Mouse (Mus musculus) layer of hippocampus, adult 18-20 months (tissue): Measurements from ENCODE around the gene Prmt9. TPM values are rescaled to one million over a fixed set of nuclear protein-coding genes. Genes with fewer than 3 reads are reported as not detected.

Source experiments
- DNase-seq, 2 experiments: peaks; one replicate each; pipeline ENCODE4 v3.0.0; 2022; ENCODE audit warnings: low spot score in 2 of 2
- long read RNA-seq: library from polyadenylated mRNA; stranded (forward); transcript quantifications from one replicate; pipeline ENCODE4 v2.0.0, GENCODE M21; 2021
- total RNA-seq, 2 experiments: library from RNA; stranded (reverse); gene quantifications; 2 replicates each; pipeline ENCODE4 v1.2.3; 2021

Gene Prmt9
- total RNA-seq, result 10 to 100 TPM; 17.4 to 19.2 TPM
- long read RNA-seq, transcript Prmt9-201 (12 exons, 2,781 nt), result major isoform, 28 of 37 reads
- long read RNA-seq, partial matches to known transcripts, result 1 of 37 reads
- long read RNA-seq, other reads (novel, unspliced or antisense), result 7 of 37 reads

DNA sequence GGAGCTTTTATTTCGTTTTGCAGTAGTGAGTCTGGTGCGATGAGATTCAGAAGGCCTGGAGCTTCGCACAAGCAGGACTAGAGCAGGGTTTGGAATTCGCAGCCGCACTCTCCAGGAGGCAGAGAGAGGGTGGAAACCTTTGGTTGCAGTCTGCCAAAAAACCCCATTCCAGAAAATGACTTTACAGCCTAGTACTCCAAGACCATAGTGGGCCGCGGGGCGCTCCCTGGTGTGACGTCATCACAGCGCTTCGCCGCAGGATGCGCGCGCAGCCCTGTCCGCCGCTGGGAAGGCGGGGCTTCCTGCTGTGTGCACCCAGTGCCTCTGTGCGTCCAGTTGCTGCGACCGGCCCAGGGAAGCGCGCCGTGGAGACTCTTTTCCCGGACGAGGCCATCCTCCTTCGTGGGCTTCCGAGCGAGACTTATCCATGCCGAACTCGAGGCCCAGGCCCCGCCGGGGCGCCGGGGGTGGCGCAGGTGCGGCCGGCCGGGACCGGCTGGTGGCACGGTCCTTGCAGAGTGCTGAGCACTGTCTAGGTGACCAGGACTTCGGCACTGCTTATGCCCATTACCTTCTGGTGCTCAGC, at the start of gene Prmt9:
Prmt9 (plus strand) TSS at position 277 of the 586 bp plus-strand sequence.
- peak; percentile 88 to 95 for DNase-seq

- no peak for DNase-seq
These were observed 48.9 kb upstream of the Prmt9 start for GRCm38 (mm10) chr8:77500264-77500663.

GRCm38 (mm10) chr8:77501131-77501530, 48.1 kb upstream of the Prmt9 start:
- DNase-seq, result no peak

- no peak for DNase-seq
These were observed 46.6 kb upstream of the Prmt9 start for GRCm38 (mm10) chr8:77502547-77502946.

DNA sequence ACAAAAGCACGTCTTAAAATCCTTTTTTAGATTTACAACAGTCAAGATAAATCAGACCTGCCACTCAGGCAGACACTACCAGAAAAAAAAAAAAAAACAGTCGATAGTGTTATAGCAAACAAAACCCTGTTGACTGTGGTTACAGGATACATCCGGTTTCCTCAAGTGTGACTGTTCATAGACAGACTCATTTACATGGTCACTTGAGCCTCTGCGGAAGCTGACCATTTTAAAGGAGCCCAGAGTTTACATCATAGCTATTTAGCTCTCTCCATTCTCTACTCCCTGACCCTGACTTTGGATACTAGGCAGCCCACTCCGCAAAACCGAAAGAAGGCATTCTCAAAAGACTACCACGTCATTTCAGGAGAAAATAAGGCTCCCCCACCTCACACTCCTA, 42.7 kb upstream of the Prmt9 start:
- no peak for DNase-seq

DNA sequence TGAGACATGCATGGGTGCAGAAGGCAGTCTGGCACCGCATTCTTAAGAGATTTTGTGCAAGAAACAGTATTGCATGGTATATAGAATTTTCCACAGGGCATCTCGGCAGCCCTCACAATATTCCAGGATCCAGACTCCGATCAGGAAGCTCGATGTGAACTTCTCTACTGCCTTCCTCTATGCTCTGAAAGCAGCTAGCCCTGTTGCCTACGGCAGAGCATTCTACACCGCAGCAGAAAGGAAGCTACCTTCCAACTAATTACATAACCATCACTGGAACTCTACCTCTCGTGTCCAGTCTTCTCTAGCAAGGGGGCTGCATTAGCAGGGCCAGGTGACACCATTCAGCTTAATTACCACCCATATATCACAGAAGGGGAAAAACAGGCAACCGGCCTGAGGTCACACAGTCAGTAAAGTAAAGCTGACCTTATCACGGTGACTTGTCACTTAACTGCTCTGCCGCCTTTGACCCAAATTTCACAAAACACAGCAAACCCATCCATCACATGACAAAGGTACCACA, 41.6 kb upstream of the Prmt9 start:
- DNase-seq, result no peak

DNA sequence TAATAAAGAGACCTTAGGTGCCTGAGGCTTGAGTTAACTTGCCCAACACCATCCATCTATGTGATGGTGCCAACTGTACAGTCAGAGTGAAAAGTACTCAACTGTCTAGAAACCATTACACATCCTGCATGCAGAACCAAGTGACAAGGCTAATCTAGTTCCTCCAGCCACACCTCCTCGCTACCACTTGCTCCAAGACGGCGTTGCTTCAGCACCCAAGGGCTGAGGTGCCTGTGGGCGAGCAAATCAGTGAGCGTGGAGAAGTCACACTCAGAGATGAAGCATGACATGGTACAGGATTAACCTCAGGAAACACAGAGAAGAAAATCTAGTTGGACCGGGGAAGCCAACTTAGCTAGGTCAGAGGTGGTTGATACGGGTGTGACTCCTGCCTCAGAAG, 40.2 kb upstream of the Prmt9 start:
- no peak for DNase-seq

DNA sequence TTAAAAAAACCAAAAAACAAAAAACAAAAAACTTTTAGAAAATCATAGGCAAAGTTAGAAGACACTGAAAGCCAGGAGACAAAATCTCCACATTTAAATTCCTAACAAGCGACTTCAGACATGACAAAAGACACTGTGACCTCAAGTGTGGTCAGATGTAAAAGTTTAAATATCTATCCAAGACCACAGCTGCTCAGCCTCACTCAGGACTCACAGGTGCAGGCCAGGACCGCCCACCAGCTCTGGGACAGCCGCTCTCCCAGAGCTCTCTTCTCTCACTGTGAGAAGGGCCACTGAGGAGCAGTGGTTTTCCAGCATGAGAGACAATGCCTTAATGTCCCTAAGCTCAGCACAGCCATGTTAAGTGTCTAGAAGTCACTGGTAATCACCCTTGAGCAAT, 38.8 kb upstream of the Prmt9 start:
- DNase-seq, result no peak

GRCm38 (mm10) chr8:77511750-77512493, 37.3 kb upstream of the Prmt9 start:
- no peak for DNase-seq

DNA sequence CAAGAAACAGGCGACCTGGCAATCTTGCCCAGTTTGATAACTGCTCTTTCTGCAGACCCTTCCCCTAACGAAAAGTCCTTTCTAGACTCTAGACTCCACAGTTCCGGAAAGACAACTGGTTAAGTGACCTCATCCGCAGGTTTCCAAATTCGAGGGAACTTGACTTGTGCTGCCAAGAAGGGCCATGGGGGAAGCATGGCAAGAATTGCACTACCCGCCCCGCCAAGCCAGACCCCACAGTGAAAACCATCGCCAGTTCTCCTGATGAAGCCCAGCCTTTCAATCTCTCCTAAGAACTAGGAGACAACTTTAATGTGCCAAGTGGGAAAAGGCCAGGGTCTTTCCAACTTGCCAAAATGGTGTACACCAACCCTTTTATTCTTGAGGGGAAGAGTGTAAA, 34.0 kb upstream of the Prmt9 start:
- no peak for DNase-seq

DNA sequence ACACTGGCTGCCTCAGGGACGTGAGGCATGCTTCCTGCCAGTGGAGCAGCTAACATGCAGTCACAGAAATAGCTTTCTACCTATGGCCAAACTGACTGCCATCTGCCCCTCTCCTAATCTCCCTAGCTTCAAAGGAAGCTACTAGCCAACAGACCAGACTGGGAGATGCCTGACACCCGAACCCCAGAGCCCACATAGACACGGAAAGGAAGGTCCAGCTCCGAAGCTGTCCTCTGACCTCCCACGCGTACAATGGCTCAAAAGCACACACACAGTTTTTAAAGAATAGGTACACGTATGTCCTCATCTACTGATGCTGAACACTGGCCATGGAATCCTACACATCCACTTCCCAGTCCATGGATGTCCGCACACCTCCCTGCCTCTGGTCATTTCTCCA, 33.4 kb upstream of the Prmt9 start:
- no peak for DNase-seq

DNA sequence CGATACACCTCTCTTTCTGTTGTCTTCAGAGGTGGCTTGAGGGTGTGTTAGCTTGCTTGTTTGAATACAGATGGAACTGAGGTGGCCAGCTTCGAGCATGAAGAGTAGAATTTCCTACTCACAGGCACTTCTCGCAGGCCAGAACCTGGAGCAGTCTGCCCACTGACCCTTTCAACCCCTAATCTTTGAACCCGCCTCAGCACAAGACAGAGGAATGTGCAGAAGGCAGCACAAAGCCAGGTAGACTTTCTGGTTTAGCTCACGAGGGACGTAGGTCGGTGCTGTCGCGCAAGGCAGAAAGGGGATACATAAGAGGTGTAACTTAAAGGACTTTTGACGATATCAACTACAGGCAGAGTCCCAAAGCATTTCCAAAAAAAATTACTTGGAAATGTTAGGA, 32.4 kb upstream of the Prmt9 start:
- DNase-seq, result no peak

- peak in 1 of 2 experiments; percentile 45 for DNase-seq
These were observed 31.6 kb upstream of the Prmt9 start, which contains the start of gene Arhgap10 for GRCm38 (mm10) chr8:77517301-77518200. Gene Arhgap10, minus strand, starts transcription at chr8:77517953.

- DNase-seq, result peak in 1 of 2 experiments; percentile 27
These were observed 30.7 kb upstream of the Prmt9 start for GRCm38 (mm10) chr8:77518201-77519115.

DNA sequence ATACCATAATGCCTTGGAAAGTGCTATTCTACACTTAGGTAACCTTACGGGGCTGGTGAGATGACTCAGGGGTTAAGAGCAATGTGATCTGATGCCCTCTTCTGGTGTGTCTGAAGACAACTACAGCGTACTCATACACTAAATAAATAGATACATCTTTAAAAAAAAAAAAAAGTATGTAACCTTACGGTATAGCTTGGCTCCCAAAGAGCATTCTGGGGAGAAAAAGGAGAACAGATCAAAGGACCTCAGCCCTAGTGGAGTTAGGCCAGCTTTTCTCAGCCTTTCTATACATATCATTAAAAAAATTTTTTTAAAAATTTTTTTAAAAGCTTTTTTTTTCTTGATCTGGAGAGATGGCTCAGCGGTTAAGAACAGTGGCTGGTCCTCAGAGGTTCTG, 28.6 kb upstream of the Prmt9 start:
- no peak for DNase-seq

GRCm38 (mm10) chr8:77521028-77521785, 28.0 kb upstream of the Prmt9 start:
- no peak for DNase-seq

- DNase-seq, result no peak
These were observed 26.2 kb upstream of the Prmt9 start for GRCm38 (mm10) chr8:77522984-77523383.

- no peak for DNase-seq
These were observed 25.1 kb upstream of the Prmt9 start for GRCm38 (mm10) chr8:77524018-77524615.

GRCm38 (mm10) chr8:77524906-77525305, 24.3 kb upstream of the Prmt9 start:
- DNase-seq, result no peak
